In the genomic region with DNA sequence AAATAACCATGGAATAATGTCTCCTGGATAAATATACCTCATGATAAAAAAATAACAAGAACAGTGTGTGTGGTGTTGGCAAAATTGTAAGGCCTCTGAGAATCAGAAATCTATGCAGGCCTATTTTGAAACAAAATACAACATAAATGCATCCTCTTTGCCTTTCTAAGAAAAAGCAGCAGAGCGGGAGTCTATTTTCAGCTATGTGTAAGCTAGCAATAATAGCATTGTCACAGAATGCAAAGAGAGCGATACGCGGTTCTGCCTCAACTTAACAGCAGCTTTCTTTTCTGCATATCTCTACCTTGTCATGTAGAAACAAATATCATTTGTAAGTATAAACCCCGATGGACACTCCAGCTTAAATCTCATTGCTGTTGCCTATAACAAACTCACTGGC, we compare ENCODE assay signal across 35 mouse cellular contexts.
"Had no signal": no experiment of that assay in that cellular context is flagged by ENCODE, and none has a peak within 500 bp of the region (broad histone marks: within the 10 kb centered on the region; RNA-seq: fewer than 3 reads in every experiment).

No protein-coding gene starts in this region.

- H3K36me3 ChIP-seq: heart, embryonic 10.5 days; heart, embryonic 12.5 days; heart, embryonic 13.5 days; heart, embryonic 15.5 days; hindbrain, embryonic 10.5 days; hindbrain, embryonic 12.5 days; hindbrain, embryonic 13.5 days; hindbrain, embryonic 15.5 days; intestine, embryonic 15.5 days; kidney, embryonic 15.5 days had no signal

- H3K9ac ChIP-seq: heart, embryonic 12.5 days; heart, embryonic 13.5 days; heart, embryonic 15.5 days; hindbrain, embryonic 12.5 days; hindbrain, embryonic 13.5 days; hindbrain, embryonic 14.5 days; hindbrain, embryonic 15.5 days; intestine, embryonic 15.5 days; kidney, embryonic 15.5 days had no signal

- H3K9me3 ChIP-seq: heart, embryonic 10.5 days; heart, embryonic 12.5 days; heart, embryonic 13.5 days; heart, embryonic 15.5 days; hindbrain, embryonic 10.5 days; hindbrain, embryonic 12.5 days; hindbrain, embryonic 13.5 days; hindbrain, embryonic 15.5 days; intestine, embryonic 15.5 days; kidney, embryonic 15.5 days had no signal

- H3K4me3 ChIP-seq: heart, embryonic 10.5 days; heart, embryonic 12.5 days; heart, embryonic 13.5 days; heart, embryonic 15.5 days; hindbrain, embryonic 10.5 days; hindbrain, embryonic 12.5 days; hindbrain, embryonic 13.5 days; hindbrain, embryonic 15.5 days; intestine, embryonic 15.5 days; kidney, embryonic 15.5 days; layer of hippocampus, adult 2 months had no signal

- H3K27ac ChIP-seq: heart, embryonic 10.5 days; heart, embryonic 13.5 days; heart, embryonic 15.5 days; hindbrain, embryonic 10.5 days; hindbrain, embryonic 12.5 days; hindbrain, embryonic 13.5 days; hindbrain, embryonic 14.5 days; hindbrain, embryonic 15.5 days; hindbrain, postnatal 0 days; intestine, embryonic 15.5 days; kidney, embryonic 15.5 days; kidney, postnatal 0 days; layer of hippocampus, adult 2 months had no signal

- ATAC-seq: hindbrain, embryonic 16.5 days; hindbrain, postnatal 0 days; inflammation-experienced regulatory T-cells, adult 6 months; intestine, embryonic 15.5 days; intestine, embryonic 16.5 days; intestine, postnatal 0 days had no signal

- H3K27me3 ChIP-seq: heart, embryonic 12.5 days; heart, embryonic 15.5 days; intestine, embryonic 15.5 days had no signal

- H3K4me2 ChIP-seq: heart, embryonic 11.5 days; heart, embryonic 12.5 days; heart, embryonic 13.5 days; heart, embryonic 15.5 days; hindbrain, embryonic 12.5 days; hindbrain, embryonic 13.5 days; hindbrain, embryonic 14.5 days; hindbrain, embryonic 15.5 days; intestine, embryonic 15.5 days; kidney, embryonic 15.5 days had no signal

- H3K4me1 ChIP-seq: heart, embryonic 10.5 days; heart, embryonic 12.5 days; heart, embryonic 13.5 days; heart, embryonic 15.5 days; hindbrain, embryonic 10.5 days; hindbrain, embryonic 12.5 days; hindbrain, embryonic 13.5 days; hindbrain, embryonic 15.5 days; intestine, embryonic 15.5 days; kidney, embryonic 15.5 days had no signal

- DNase-seq: heart, postnatal 10 days; heart, postnatal 14 days; heart, postnatal 36 days; heart, postnatal 4 days; kidney, adult 11 months; kidney, adult 18-20 months; kidney, adult 2 months; kidney, adult 8-10 months; kidney, adult 9 months; kidney, postnatal 10 days; kidney, postnatal 14 days; kidney, postnatal 25 days; kidney, postnatal 36 days; kidney, postnatal 4 days; layer of hippocampus, adult 9-11 months; layer of hippocampus, postnatal 36 days had no signal
